Mouse (Mus musculus) NIH3T3 (cell line): ENCODE measurements around the gene Lingo1.
A peak's percentile ranks its signal among the peaks of the same experiment; 100 is the strongest.

Experiments used
- DNase-seq: peaks from one replicate; pipeline ENCODE4 v3.0.0-alpha.2; 2012; ENCODE audit warnings: low read depth

Lingo1 gene

DNA sequence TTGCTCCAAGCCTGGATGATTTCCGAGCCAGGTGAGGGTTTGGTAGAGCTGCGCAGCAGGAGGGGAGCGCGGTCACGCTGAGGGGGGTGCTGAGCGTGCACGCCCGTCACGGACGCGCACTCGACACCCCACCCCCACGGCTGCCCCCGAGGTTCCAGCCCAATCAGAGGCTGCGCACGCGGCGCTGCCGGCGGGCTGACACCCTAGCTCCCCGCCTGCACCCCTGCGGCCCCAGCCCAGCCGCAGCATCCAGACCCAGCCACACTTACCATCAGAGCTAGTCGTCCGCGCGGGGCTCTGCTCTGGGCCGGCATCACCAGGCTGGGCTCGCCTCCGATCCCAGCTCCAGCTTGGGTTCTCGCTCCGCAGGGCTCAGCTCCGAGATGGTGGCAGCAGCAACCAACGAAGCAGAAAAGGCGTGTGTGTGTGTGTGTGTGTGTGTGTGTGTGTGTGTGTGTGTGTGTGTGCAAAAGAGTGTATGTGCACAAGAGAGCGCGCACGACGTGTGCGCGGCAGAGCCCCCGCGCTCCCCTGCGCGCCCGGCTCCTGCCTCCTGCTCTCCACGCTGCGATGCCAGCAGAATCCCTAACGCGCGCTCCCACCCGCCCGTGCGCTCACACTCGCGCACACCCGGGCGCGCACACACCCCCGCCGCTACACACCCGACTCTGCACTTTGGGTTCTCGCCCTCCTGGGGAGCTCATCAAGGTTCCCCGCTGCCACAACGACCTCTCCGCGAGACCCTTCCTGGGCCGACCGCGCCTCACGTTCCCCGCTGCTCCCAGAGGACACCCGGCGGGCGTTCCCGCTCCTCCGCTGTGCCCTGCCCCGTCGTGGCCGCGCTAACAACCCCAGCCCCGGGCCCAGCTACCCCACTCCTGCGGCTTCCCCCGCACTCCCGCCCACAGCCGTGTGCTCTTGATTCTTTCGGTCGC is at the start of gene Lingo1:
TSS of gene Lingo1 (minus strand) at position 748 of the 935 bp plus-strand sequence.
- no peak for DNase-seq

DNA sequence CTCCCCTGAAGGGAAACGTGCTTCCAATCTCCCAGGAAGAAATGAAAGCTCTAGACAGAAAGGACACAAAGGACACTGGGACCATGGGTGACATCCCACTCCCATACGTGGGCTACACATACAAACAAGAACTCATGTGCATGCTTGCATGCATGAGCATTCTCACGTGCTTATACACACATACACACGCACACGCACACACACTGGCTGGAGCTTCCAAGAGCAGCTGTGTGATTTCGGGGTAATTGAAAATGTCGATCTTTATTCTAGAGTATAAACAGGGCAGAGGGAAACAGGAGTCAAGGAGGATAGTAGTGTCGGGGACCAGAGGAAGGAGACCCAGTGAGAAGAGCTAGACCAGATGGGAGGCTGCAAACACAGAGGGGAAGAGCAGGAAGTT is 48.4 kb upstream of the Lingo1 start:
- DNase-seq, result no peak

DNA sequence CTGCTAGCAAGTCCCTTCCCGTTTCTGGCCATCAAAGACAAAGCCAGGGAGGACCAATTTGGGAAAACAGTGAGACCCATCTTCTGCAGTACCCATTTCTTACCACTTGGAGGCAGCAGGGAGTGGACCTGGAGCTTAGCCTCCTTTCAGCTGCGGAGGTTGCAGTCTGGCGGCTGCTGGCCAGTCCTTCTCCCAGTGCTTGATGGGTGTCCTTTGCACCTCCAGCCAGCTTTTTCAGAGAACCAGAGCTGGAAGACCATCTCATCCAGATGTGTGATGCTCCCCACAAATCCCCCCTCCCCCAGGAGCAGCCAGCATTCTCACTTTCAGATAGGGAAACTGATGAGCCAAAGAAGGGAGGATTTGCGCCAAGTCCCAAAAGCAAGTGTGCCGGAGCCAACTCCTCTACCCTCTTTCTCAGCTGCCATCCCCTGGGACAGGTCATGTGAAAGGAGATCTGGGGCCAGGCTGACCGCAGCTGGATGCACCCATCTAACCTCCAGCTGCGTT is 47.5 kb upstream of the Lingo1 start:
- peak; percentile 87 for DNase-seq

DNA sequence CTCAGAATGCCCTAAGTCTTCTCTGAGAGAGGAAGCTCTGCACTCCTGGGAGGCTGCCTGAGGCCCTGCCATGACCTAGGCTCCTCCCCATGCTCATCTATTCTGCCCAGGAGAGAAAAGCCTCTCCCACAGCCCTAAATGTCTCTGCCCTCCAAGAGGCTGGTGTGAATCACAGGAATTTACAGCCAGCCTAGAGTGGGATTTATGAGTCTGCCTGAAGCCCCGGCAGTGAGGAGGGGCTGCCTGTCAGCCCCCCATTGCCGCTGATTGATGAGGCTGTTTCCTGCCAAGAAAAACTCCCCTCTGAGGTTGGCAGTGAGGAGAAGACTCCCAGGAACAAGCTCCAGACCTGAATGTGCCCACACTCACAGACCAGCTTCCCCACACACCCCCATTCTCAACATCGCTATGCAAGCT is 46.0 kb upstream of the Lingo1 start:
- DNase-seq, result peak; percentile 45

DNA sequence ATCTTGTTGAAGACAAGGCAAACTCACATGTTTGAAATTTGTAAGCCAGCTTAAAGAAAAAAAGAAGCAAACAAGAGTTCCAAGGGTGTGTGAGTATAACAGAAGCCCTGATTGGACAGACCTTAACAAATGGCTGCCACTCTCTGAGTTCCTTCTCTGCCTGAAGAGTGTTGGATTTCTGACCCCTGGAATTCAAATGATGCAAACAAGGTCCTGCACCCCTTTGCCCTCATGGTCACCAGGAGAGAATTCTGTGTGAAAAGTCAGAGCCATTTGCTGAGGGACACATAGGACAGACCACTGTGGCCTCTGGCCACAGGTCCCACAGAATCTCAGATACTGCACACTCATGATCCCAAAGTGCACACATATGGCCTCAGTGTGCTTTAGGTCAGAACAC is 45.6 kb upstream of the Lingo1 start:
- DNase-seq, result no peak

DNA sequence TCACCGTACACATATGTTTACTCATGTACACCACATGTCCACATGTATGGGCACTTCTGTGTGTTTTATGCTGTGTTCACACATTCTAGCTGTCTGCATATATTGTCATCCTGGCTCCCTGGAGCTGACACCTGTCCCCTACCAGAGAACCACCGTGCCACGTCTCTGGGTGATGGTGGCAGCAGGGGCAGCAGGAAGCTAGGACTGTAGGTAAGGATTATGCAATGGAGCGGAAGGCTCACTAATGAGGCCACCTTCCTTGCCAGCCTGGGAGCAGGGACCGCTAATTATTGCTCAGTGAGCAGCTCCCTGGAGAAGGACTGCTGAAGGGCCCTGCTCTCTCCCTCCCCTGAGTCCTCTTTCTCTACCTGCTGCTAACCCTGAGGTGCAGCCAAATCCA is 44.5 kb upstream of the Lingo1 start:
- DNase-seq, result no peak

DNA sequence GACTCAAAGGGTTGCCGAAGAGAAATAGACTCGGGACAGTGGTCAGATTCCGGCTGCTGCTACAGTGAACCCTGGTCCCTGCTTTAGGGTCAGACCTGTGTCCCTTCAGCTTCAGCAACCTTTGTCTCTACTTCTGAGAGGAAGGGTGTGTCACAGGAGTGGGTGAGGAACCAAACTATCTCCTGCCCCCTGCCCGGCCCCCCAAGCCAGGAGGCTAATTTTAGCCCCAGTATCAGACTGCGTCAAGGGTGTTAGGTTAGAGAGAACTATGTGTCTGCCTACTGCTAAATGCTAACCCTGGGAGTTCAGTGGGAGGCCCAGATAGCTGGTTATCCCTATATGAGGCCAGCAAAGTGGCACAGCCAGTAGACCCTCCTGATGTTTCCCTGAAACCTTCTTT is 38.9 kb upstream of the Lingo1 start:
- no peak for DNase-seq

DNA sequence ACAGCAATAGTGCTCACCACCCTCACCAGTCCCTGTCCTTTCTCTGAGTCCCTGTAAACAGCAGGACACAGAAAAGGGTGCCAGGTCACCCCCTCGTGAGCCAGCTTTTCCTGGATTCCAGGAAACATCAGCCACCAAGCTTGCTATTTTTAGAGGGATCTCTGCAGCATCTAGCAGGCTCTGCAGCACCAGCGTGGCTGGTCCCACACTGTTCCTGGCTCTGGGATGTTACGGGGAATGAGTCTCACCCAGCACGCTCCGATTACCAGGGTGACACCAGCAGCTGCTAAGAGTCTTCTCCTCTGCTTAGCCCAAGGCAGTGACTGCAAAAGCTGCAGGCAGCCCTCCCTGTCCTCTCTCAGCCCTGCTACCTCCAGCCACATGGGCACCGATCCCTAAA is 36.6 kb upstream of the Lingo1 start:
- DNase-seq, result no peak

DNA sequence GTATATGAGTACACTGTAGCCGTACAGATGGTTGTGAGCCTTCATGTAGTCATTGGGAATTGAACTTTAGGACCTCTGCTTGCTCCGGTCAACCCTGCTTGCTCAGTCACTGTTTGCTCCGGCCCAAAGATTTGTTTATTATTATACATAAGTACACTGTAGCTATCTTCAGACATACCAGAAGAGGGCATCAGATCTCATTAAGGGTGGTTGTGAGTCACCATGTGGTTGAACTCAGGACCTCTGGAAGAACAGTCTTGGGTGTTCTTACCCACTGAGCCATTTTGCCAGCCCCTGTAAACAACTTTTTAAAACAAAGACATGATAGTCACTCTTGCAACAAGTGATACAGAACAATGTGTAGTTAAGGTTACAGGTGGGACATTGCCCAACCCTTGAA is 35.6 kb upstream of the Lingo1 start:
- no peak for DNase-seq

DNA sequence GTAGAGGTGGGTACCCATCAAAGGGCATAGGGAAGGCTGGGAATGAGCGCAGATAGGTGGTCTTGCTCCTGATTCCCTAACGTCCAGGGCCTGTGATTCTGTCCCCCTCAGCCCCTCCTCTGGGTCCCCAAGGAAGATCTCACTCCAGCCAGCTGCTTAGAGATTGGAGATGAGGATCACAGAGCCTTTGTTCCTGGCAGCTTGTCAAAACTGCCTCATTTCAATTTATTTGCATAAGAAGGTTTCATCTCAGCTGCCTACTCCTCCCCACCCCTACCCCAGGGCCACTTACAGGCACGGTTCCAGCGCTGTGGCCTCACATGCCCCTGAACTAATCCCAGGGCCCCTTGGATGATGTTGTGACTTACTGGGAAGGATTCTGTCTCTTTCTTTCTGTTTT is 33.9 kb upstream of the Lingo1 start:
- no peak for DNase-seq

DNA sequence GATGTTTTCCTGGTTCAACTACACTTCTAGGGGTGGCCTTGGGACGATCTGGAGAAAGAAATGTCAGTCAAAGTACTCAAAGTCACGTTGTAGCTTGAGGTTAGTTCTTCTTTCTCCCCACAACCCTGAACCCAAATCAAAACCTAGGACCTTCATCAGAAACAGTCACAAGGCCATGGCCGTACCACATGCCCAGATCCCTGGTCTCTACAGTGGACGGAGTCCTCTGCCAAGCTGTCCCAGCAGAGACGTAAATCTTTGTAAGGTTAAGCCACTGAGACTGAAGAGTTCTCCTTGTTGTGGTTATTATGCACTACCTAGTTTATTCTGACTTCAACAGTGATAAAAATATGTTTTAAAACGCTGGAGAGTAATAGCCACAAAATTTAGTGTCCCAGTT is 32.6 kb upstream of the Lingo1 start:
- DNase-seq, result no peak

DNA sequence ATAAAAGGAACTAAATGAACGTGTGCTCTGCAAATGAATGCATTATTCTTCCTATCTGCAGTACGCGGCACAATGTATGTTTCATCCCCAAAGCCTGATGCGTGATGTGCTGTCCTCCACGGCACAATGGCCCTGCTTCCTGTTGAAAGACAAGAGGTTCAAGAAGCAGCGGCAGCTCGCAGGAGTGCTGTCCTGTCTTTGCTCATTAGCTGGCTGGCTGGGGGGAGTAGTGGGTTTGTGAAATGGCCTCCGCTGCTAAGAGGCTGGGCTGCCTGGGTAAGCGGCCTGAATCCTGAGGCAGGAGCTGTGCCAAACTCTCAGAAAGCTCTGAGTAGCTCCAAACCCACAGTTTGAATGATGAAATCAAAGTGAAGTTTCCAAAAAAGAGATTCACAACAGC is 31.9 kb upstream of the Lingo1 start:
- DNase-seq, result peak; percentile 73

DNA sequence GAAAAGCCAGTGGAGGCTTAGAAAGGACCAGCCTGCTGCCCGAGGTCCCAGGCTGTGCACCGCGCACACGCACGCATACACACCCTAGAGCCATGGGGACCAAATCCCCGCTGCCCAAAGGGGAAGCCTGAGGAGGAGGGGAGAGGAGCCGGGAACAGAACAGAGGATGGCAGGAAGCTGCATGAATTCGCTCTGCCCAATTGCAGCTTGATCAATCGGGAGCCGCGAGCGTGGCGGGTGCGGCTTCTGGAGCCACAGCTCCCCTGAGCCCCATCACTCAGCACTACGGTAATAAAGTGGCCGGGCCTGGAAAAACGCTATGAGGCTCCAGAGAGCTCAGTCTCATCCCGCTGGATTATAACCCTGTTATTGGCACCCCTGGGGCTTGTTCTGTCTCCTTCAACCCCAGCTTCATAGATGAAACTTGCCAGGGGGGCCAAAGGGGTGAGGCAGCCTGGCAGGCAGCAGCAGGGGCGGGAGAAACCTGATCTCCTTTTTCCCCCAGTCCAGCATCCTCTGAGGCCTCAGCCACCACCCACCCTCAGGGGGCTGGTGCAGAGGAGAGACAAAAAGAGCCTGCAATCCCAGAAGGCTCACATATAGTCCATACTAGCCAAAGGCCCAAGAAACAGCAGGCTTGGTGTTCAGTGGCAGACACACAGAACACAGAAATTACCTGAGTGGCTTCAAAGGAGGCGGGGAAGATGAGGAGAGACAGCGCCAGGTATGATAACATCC is 29.4 kb upstream of the Lingo1 start:
- no peak for DNase-seq

DNA sequence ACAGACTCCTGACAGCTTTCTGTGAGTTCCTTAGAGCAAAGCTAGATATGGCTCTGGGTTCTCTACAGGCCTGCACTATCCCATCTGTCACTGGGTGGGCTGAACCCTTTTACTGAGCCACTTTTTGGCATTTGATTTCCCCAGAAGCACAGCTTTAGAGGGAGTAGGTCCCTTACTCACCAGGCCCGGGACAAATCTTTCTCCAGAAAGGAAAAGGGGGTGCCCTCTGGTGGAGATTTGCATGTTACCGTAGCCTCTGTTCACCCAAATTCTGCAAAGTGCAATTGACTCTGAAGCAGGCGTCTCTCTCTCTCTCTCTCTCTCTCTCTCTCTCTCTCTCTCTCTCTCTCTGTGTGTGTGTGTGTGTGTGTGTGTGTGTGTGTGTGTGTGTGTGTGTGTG is 28.6 kb upstream of the Lingo1 start:
- DNase-seq, result peak; percentile 65

DNA sequence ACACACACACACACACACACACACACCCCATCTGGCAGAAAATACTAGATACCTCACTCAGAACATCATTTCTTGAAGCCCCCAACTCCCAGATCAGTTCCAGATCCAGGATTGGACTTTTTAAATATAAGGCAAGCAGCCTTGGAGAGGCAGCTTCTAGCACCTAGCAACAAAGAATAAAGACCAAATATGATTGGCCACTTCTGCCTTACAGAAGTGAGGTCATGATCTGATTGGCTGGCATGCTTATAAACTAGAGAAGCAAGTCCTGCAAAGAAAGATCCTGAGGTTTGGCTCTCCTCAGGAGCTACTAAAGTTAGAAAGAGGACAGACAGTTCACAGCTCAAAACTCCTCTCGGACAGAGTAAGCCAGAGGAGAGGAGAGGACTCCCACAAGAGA is 14.6 kb upstream of the Lingo1 start:
- no peak for DNase-seq

DNA sequence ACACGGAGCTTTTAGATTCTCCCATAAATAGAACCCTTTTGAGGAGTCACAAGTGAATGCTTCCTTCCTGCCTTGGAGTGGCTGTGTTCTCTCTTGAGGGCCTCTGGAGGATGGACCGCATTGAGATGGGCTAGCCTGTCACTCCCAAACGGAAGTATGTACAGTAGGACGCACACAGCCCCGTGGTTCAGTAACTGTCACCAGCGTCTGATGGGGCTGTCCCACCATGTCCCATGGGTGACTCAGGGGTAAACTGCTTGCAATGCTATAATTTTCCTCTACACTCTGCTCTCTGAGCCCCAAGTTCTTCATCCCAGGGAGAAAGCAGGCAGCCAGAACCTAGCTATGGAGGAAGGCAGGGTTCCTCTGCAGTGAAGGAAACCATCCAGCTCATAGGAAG is 11.7 kb upstream of the Lingo1 start:
- DNase-seq, result no peak

DNA sequence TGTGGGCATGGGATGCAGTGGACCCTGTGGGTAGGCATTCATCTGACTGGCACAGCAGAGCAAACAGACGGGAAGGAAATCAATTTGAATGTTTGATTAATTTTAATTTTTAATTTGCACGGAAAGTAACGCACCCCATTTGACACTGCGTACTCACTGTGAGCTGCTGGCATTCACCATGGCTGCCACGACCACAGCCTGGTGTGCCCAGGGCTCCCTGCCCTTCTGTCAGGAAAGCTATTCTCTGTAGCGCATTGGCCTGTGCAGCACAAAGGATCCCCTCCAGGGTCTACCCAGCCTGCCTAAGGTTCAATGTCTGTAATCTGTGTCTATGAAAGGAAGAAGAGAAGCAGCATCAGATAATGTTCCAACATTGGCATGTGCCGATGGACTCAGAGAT is 6.9 kb upstream of the Lingo1 start:
- DNase-seq, result no peak

DNA sequence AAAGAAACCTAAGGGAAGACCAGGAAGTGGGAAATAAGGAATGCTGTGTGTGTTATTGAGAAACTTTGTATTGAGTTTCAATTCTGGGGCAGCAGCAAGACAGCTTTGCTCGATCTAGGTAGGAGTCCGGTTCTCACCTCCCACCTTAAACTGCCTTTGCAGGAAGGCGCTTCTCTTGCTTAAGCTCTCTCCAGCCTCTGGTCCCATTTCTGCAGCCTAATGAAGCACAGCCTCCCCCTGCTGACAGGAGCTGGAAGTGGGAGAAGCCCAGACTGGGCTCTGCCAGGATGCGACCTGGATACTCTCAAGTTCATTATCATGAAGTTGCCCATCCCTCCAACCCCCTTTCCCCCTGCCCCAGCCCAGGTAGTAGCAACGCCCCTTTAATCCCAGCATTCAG is 1.6 kb upstream of the Lingo1 start:
- DNase-seq, result peak; percentile 72

DNA sequence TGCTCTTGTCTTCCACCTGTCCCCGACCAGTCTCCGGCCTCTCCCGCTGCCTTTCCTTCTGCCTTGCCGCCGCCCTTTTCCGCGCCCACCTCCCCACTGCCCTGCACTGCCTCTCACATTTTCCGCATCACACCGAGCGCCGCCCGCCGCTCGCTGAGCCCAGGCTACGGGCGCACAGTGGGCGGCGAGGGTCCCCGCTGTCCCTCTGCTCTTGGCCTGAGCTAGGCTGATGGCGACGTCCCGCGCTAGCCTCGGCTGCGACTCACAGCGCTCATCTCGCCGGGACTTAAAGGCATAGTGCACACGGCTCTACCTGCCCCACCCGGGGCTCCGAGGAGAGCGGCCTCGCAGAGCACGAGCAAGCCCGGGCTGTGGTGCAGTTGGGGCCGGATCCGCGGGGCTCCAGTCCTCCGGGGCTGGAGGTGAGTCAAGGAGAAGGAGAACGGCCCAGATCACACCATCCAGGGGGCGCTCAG is 426 bp upstream of the Lingo1 start:
- no peak for DNase-seq

DNA sequence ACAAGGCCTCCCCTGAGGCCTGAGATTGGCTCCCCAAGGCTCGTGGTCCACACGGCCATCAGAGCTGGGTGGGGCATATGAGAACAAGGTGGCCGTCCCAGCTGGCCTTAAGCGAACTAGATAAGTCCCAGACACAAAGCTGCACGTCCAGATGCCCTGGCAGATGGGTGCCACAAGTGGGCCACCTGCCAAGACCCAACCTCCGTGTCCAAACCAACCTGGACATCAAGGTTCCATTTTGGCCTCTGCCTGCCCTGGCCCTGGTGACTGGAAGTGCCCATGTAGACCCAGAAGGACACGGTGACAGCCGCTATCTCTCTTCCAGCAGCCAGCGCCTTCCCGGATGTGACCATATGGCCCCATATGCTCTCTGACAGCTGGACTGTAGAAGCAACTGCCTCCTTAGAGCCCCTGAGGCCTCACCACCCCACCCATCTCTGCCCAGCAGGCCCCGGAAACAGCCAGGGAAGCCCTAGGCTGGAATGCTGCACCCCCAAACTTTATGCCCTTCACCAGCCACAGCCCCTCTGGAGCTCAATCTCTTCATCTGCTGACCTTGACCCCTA is 4.5 kb downstream of the Lingo1 start:
- no peak for DNase-seq

DNA sequence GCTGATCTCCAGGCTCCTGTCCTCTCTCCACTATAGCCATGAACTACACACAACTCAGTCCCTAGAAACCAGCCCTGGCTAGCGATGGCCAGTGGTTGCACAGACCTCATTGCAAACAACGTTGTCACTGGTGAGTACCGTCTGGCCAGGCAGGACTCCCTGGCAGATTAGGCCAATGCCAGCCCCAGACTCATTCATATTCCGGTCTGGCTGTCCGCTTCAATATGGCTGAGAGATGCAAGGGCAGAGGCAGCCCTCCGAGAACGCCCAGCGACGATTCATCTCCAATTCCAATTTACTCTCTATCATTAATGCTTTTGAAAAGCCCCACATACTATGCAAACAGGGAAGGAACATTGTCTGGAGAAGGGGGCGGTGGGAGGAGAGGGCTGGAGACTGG is 11.7 kb downstream of the Lingo1 start:
- no peak for DNase-seq

DNA sequence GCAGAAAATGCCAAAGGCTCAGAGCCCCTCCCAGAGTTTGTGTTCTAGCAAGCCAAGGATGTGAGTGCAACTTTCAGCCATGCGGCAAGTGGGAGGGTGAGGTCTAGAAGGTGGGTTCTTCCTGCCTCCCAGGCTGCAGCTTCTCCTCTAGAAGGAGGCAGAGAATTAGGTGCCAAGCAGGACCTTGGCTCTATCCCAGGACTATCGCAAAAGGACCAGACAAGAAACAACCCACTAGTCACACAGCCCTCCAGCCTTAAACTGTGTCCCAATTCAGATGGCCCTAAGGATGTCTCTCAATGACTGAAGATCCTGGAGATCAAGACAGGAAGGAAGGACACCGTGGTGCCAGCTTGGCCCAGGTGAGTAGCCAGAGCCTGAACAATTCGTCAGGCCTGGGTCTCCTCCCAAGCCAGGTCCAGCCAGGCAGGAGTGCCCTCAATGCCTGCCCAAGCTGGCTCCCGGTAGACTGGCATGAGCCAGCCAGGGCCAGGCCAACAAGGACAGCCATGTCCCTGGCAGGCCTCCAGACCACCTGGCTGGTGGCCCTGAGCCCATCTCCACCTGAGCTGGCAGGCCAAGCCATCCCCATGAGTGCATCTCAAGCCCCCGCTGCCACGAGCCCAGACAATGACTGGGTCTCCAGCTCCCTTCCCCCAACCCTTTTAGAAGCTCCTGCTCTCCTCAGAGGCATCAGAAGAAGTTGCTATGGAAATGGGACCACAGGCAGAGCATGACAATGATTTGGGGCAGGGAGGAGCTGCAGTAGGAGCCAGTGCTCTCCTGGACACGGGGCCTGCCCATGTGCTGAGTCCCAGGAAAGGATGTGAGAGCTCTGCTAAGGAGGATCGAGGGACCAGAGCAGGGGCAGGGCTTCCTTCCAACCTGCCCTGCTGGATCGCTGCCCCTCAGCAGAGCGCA is 19.1 kb downstream of the Lingo1 start:
- no peak for DNase-seq
